Mouse (Mus musculus): Measurements from ENCODE around the gene Maml1.
A peak's percentile ranks its signal among the peaks of the same experiment; 100 is the strongest.

The Maml1 gene

GRCm38 (mm10) chr11:50279005-50279404 is 13.1 kb downstream of the Maml1 start:
- no peak for DNase-seq

GRCm38 (mm10) chr11:50277706-50278105 is 14.4 kb downstream of the Maml1 start:
- no peak for DNase-seq

- no peak for DNase-seq
Measured at GRCm38 (mm10) chr11:50277025-50277424, 15.1 kb downstream of the Maml1 start.

GRCm38 (mm10) chr11:50275568-50276151 is 16.5 kb downstream of the Maml1 start:
- DNase-seq, result peak; percentile 65

GRCm38 (mm10) chr11:50275077-50275476 is 17.0 kb downstream of the Maml1 start:
- DNase-seq, result no peak

- DNase-seq, result no peak
Measured at GRCm38 (mm10) chr11:50272819-50273218, 19.3 kb downstream of the Maml1 start.

- no peak for DNase-seq
Measured at GRCm38 (mm10) chr11:50269885-50270284, 22.2 kb downstream of the Maml1 start.

- DNase-seq, result no peak
Measured at GRCm38 (mm10) chr11:50269163-50269562, 22.9 kb downstream of the Maml1 start.

- DNase-seq, result no peak
Measured at GRCm38 (mm10) chr11:50266997-50267396, 25.1 kb downstream of the Maml1 start.

GRCm38 (mm10) chr11:50265931-50266330 is 26.2 kb downstream of the Maml1 start:
- DNase-seq, result peak; percentile 47

- no peak for DNase-seq
Measured at GRCm38 (mm10) chr11:50263198-50263597, 28.9 kb downstream of the Maml1 start.

GRCm38 (mm10) chr11:50262020-50262419 is 30.1 kb downstream of the Maml1 start:
- no peak for DNase-seq

- DNase-seq, result peak; percentile 79
Measured at GRCm38 (mm10) chr11:50258310-50258709, 33.8 kb downstream of the Maml1 start.

GRCm38 (mm10) chr11:50256615-50257014 is 35.5 kb downstream of the Maml1 start:
- DNase-seq, result no peak

- DNase-seq, result peak; percentile 87
Measured at GRCm38 (mm10) chr11:50254010-50254580, 38.0 kb downstream of the Maml1 start.

GRCm38 (mm10) chr11:50253393-50253792 is 38.7 kb downstream of the Maml1 start:
- DNase-seq, result no peak

GRCm38 (mm10) chr11:50252684-50253265 is 39.3 kb downstream of the Maml1 start:
- no peak for DNase-seq

- no peak for DNase-seq
Measured at GRCm38 (mm10) chr11:50252166-50252565, 39.9 kb downstream of the Maml1 start.

GRCm38 (mm10) chr11:50248473-50249171 is 43.5 kb downstream of the Maml1 start:
- no peak for DNase-seq

- DNase-seq, result no peak
Measured at GRCm38 (mm10) chr11:50245269-50245668, 46.8 kb downstream of the Maml1 start.

GRCm38 (mm10) chr11:50243926-50244325 is 48.2 kb downstream of the Maml1 start:
- peak; percentile 63 for DNase-seq

- DNase-seq, result no peak
Measured at GRCm38 (mm10) chr11:50240235-50240911, 51.7 kb downstream of the Maml1 start.
